Mouse (Mus musculus) liver, embryonic 14 days (tissue): ENCODE measurements around the gene Olfr576. TPM values are rescaled to one million over a fixed set of nuclear protein-coding genes. Genes with fewer than 3 reads are reported as not detected.

Experiments used
- polyA plus RNA-seq: library from polyadenylated mRNA; depleted of rRNA; stranded (reverse); fragments of >200 nt; gene quantifications from 2 replicates; pipeline ENCODE4 v1.2.3, GENCODE M21; 2012; rRNA removed

Olfr576 gene
- polyA plus RNA-seq: not detected in 2 replicates

GRCm38 (mm10) chr7:102962360-102962759 lies at the start of gene Olfr576:
Gene Olfr576, plus strand, starts transcription at chr7:102962660.

GRCm38 (mm10) chr7:102917032-102917875 lies 45.2 kb upstream of the Olfr576 start, which contains the start of gene Olfr571:
Gene Olfr571, minus strand, starts transcription at chr7:102917536.

GRCm38 (mm10) chr7:102924109-102924508 lies 38.4 kb upstream of the Olfr576 start, which contains the start of gene Olfr572:
Gene Olfr572, plus strand, starts transcription at chr7:102924409.

GRCm38 (mm10) chr7:102942475-102942874 lies 20.0 kb upstream of the Olfr576 start, which contains the start of gene Olfr573-ps1:
Gene Olfr573-ps1, minus strand, starts transcription at chr7:102942575.

GRCm38 (mm10) chr7:102948167-102948566 lies 14.3 kb upstream of the Olfr576 start, which contains the start of gene Olfr574:
Gene Olfr574, plus strand, starts transcription at chr7:102948467.

GRCm38 (mm10) chr7:102958593-102958992 lies 3.9 kb upstream of the Olfr576 start, which contains the start of gene Olfr575:
Gene Olfr575, minus strand, starts transcription at chr7:102958775.

GRCm38 (mm10) chr7:102975843-102976242 lies 13.4 kb downstream of the Olfr576 start, which contains the start of gene Olfr577:
Gene Olfr577, minus strand, starts transcription at chr7:102975943.

GRCm38 (mm10) chr7:102989224-102989623 lies 26.8 kb downstream of the Olfr576 start, which contains the start of gene Olfr578:
Gene Olfr578, minus strand, starts transcription at chr7:102989324.

Other genes with a start within 250 kb of the Olfr576 start
- gene Olfr33, start 243.6 kb upstream of the Olfr576 start, polyA plus RNA-seq: not detected in 2 replicates
- gene Olfr559, start 235.2 kb upstream of the Olfr576 start, polyA plus RNA-seq: not detected in 2 replicates
- not detected in 2 replicates for gene Olfr560, start 203.3 kb upstream of the Olfr576 start, polyA plus RNA-seq
- gene Olfr78, start 203.2 kb upstream of the Olfr576 start, polyA plus RNA-seq: 0.01 and 0.15 TPM in 2 replicates
- 0.05 TPM in 1 of 2 replicates, not detected in the other for gene Olfr561, start 191.4 kb upstream of the Olfr576 start, polyA plus RNA-seq
- gene Olfr564, start 159.2 kb upstream of the Olfr576 start, polyA plus RNA-seq: not detected in 2 replicates
- gene Olfr566, start 103.9 kb upstream of the Olfr576 start, polyA plus RNA-seq: not detected in 2 replicates
- not detected in 2 replicates for gene Olfr568, start 85.5 kb upstream of the Olfr576 start, polyA plus RNA-seq
- not detected in 2 replicates for gene Olfr569, start 71.8 kb upstream of the Olfr576 start, polyA plus RNA-seq
- not detected in 2 replicates for gene Olfr570, start 68.1 kb upstream of the Olfr576 start, polyA plus RNA-seq
- gene Olfr571, start 45.1 kb upstream of the Olfr576 start, polyA plus RNA-seq: not detected in 2 replicates
- gene Olfr572, start 38.3 kb upstream of the Olfr576 start, polyA plus RNA-seq: not detected in 2 replicates
- not detected in 2 replicates for gene Olfr573-ps1, start 20.1 kb upstream of the Olfr576 start, polyA plus RNA-seq
- not detected in 2 replicates for gene Olfr574, start 14.2 kb upstream of the Olfr576 start, polyA plus RNA-seq
- 0.03 TPM in 1 of 2 replicates, not detected in the other for gene Olfr575, start 3.9 kb upstream of the Olfr576 start, polyA plus RNA-seq
- gene Olfr577, start 13.3 kb downstream of the Olfr576 start, polyA plus RNA-seq: not detected in 2 replicates
- not detected in 2 replicates for gene Olfr578, start 26.7 kb downstream of the Olfr576 start, polyA plus RNA-seq
- gene Olfr582, start 75.4 kb downstream of the Olfr576 start, polyA plus RNA-seq: not detected in 2 replicates
- not detected in 2 replicates for gene Olfr583, start 88.6 kb downstream of the Olfr576 start, polyA plus RNA-seq
- not detected in 2 replicates for gene Olfr584, start 119.2 kb downstream of the Olfr576 start, polyA plus RNA-seq
- gene Olfr585, start 135.1 kb downstream of the Olfr576 start, polyA plus RNA-seq: not detected in 2 replicates
- not detected in 2 replicates for gene Olfr586, start 163.0 kb downstream of the Olfr576 start, polyA plus RNA-seq
- gene Olfr588-ps1, start 178.2 kb downstream of the Olfr576 start, polyA plus RNA-seq: not detected in 2 replicates
- not detected in 2 replicates for gene Olfr589, start 193.7 kb downstream of the Olfr576 start, polyA plus RNA-seq
- not detected in 2 replicates for gene Olfr591, start 215.7 kb downstream of the Olfr576 start, polyA plus RNA-seq
- gene Olfr592, start 222.1 kb downstream of the Olfr576 start, polyA plus RNA-seq: not detected in 2 replicates
- gene Olfr593, start 249.2 kb downstream of the Olfr576 start, polyA plus RNA-seq: not detected in 2 replicates